In genomic region chr5:123489112-123489785, GRCm38 (mm10) we compare ENCODE assay signal across 8 mouse cellular contexts. TPM values are rescaled to one million over a fixed set of nuclear protein-coding genes. Genes with fewer than 3 reads are reported as not detected.
DNase-seq lines count a peak whose midpoint lies in the region; ATAC-seq and TF ChIP-seq lines count a peak whose summit lies in the region.

Lrrc43 (plus strand) TSS chr5:123489305.
Il31 (minus strand) TSS chr5:123489489.

- no peak for TF ChIP-seq CTCF in testis, adult 2 months (IDR thresholded peaks at IDR 0.05; ENCODE audit: control insufficient read depth, insufficient read depth, insufficient replicate concordance, low read depth, low read length)

- peak; percentile 84; the same call in 1 of the 2 replicates for TF ChIP-seq POLR2A in testis, adult 2 months (IDR thresholded peaks at IDR 0.05; ENCODE audit: control insufficient read depth, low read depth, low read length)

- peak; percentile 36 to 47 for DNase-seq in cerebellum, postnatal 14 days
- no peak for DNase-seq in cerebellum, adult 11 months
- DNase-seq in testis, postnatal 14 days (ENCODE audit: low spot score): no peak
- no peak for DNase-seq in layer of hippocampus, adult 9-11 months
- DNase-seq in ovary, postnatal 36 days (ENCODE audit: low spot score): no peak

- H3K4me3 ChIP-seq in testis, adult 2 months (ENCODE audit: control insufficient read depth, low read depth, low read length): peak within 1 kb of the TSS; percentile 86
- 0 out of 2 replicates have a peak within 1 kb of the TSS, but pooled peaks have one; percentile 2 for H3K4me3 ChIP-seq in limb, embryonic 13.5 days
- peak within 1 kb of the TSS; percentile 13; the same call in 1 of the 2 replicates for H3K4me3 ChIP-seq in stomach, embryonic 15.5 days (replicated peaks)

- H3K4me2 ChIP-seq in limb, embryonic 13.5 days (replicated peaks): peak within 1 kb of the TSS; percentile 55
- peak within 1 kb of the TSS; percentile 40 for H3K4me2 ChIP-seq in stomach, embryonic 15.5 days

- no peaks in the 10 kb centered on the region for H3K27me3 ChIP-seq in testis, adult 2 months (ENCODE audit: control insufficient read depth, insufficient read depth, low read length)
- no peaks in the 10 kb centered on the region for H3K27me3 ChIP-seq in limb, embryonic 13.5 days
- no peaks in the 10 kb centered on the region for H3K27me3 ChIP-seq in stomach, embryonic 15.5 days (replicated peaks)

- no peak within 1 kb of the TSS for H3K27ac ChIP-seq in testis, adult 2 months (ENCODE audit: control insufficient read depth, insufficient read depth, low read depth, low read length)
- no peak within 1 kb of the TSS for H3K27ac ChIP-seq in limb, embryonic 13.5 days
- H3K27ac ChIP-seq in stomach, embryonic 15.5 days: no peak within 1 kb of the TSS

- peaks cover 6% of the 10 kb centered on the region for H3K4me1 ChIP-seq in testis, adult 2 months (ENCODE audit: control insufficient read depth, insufficient read depth, low read length)
- peaks cover 12% of the 10 kb centered on the region; the same call in 1 of the 2 replicates for H3K4me1 ChIP-seq in limb, embryonic 13.5 days
- H3K4me1 ChIP-seq in stomach, embryonic 15.5 days: peaks cover 5% of the 10 kb centered on the region; the same call in 1 of the 2 replicates

- no peaks in the 10 kb centered on the region for H3K36me3 ChIP-seq in testis, adult 2 months (ENCODE audit: control insufficient read depth, insufficient read depth, low read length)
- H3K36me3 ChIP-seq in limb, embryonic 13.5 days: no peaks in the 10 kb centered on the region
- H3K36me3 ChIP-seq in stomach, embryonic 15.5 days: no peaks in the 10 kb centered on the region

- no peak for ATAC-seq in limb, embryonic 13.5 days (ENCODE audit: low FRiP score, low read depth)
- ATAC-seq in stomach, embryonic 15.5 days (ENCODE audit: insufficient read depth, low FRiP score, low read depth): no peak

- 0 out of 2 replicates have a peak within 1 kb of the TSS, but pooled peaks have one; percentile 31 for H3K9ac ChIP-seq in limb, embryonic 13.5 days
- H3K9ac ChIP-seq in stomach, embryonic 15.5 days: no peak within 1 kb of the TSS

- no peaks in the 10 kb centered on the region for H3K9me3 ChIP-seq in limb, embryonic 13.5 days
- H3K9me3 ChIP-seq in stomach, embryonic 15.5 days: no peaks in the 10 kb centered on the region

- WGBS in limb, embryonic 13.5 days: 10% methylated on average over 21 of the region's 25 CpGs
- WGBS in stomach, embryonic 15.5 days: 7% methylated on average over 25 of the region's 25 CpGs

RNA-seq across cellular contexts. Expression of gene Lrrc43, which starts in this region (rescaled TPM):
- polyA plus RNA-seq in testis, adult 2 months (2012; rRNA removed): 129 and 131 TPM in 2 replicates
- polyA plus RNA-seq in limb, embryonic 13.5 days (2015; fragmentation: Nextera tagmentation; extraction: Ambion mirVana): not detected in 2 replicates
- 0.06 TPM in 1 of 2 replicates, not detected in the other for polyA plus RNA-seq in stomach, embryonic 15.5 days (2015; fragmentation: Nextera tagmentation; extraction: Ambion mirVana)

RNA-seq across cellular contexts. Expression of gene Il31, which starts in this region (rescaled TPM):
- 28.7 and 29.8 TPM in 2 replicates for polyA plus RNA-seq in testis, adult 2 months (2012; rRNA removed)
- polyA plus RNA-seq in limb, embryonic 13.5 days (2015; fragmentation: Nextera tagmentation; extraction: Ambion mirVana): not detected in 2 replicates
- polyA plus RNA-seq in stomach, embryonic 15.5 days (2015; fragmentation: Nextera tagmentation; extraction: Ambion mirVana): not detected in 2 replicates

Comparison
In these comparisons a context has a peak if more than half of its experiments do, and no peak if none do; other contexts are left out.
1. RNA of gene Lrrc43 (polyA plus RNA-seq): 129 to 131 TPM in testis, adult 2 months; 0.06 TPM in stomach, embryonic 15.5 days and not detected in limb, embryonic 13.5 days; every median in the first group is over 100 times any median in the second.
2. RNA of gene Il31 (polyA plus RNA-seq): 28.7 to 29.8 TPM in testis, adult 2 months; not detected in limb, embryonic 13.5 days and not detected in stomach, embryonic 15.5 days; every median in the first group is over 10 times any median in the second.
3. DNase-seq: peak in cerebellum, postnatal 14 days (2 of 2); none in cerebellum, adult 11 months (single experiment), testis, postnatal 14 days (single experiment), layer of hippocampus, adult 9-11 months (single experiment) and ovary, postnatal 36 days (single experiment).
4. H3K4me3 ChIP-seq: peak in every context shown above with its lines; median percentile 86 in testis, adult 2 months; 13 in stomach, embryonic 15.5 days; 2 in limb, embryonic 13.5 days.